8 mouse cellular contexts compared by ENCODE assay signal in the genomic region with DNA sequence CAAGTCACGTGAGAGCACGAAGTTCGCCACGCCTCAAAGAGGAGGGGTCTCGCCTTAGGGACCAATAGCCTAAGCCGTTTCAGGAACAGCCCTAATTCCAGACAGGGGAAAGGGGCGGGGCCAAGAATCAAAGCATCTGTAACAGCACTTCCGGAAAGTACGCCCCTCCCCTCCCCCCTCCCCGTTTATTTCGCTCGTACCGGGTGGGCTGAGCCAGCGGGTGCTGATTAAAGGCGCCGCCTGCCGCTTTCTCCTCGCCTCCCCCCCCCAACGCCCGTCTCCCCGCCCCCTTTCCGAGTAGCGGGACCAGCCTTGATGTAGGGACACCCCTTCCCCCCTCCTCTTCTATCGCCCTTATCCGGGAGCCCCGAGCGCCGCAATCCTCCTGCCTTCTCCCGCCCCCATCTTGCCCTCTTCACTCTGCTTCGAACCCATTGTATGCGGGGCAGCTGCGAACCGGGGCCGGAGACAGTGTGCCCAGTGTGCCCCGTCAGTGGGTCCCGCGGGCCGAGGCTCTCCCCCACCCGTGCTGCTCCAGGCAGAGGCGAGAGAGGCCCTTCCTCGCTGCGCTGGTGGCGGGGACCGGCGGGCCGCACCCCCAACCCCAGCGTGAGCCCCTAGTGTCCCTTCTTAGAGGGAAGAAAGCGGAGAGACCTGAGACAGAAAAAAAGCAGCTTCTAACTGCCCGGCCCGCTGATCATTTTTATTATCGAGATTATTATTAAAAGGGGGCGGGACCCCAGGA. TPM values are rescaled to one million over a fixed set of nuclear protein-coding genes. Genes with fewer than 3 reads are reported as not detected.
A peak's percentile ranks its signal among the peaks of the same experiment; 100 is the strongest.
DNase-seq lines count a peak whose midpoint lies in the region; ATAC-seq and TF ChIP-seq lines count a peak whose summit lies in the region.

No protein-coding gene starts in this region.

- peak; percentile 53 for ATAC-seq in common myeloid progenitor, adult 5-6 weeks (replicated peaks; ENCODE audit: low read depth, poor library complexity, severe bottlenecking)
- peak; percentile 92 for ATAC-seq in hindbrain, postnatal 0 days
- ATAC-seq in megakaryocyte, adult 5-6 weeks (ENCODE audit: poor library complexity, severe bottlenecking) = peak; percentile 54

- H3K4me1 ChIP-seq in hindbrain, postnatal 0 days (ENCODE audit: insufficient read depth, low read length) = peaks cover 7% of the 10 kb centered on the region

- H3K27ac ChIP-seq in gastrocnemius, adult 2 months = peak overlapping the region; percentile 99
- H3K27ac ChIP-seq in hindbrain, postnatal 0 days = peak overlapping the region; percentile 97
- H3K27ac ChIP-seq in left cerebral cortex, adult 2 months = peak overlapping the region; percentile 99

- peak overlapping the region; percentile 95 for H3K4me3 ChIP-seq in gastrocnemius, adult 2 months
- H3K4me3 ChIP-seq in hindbrain, postnatal 0 days (ENCODE audit: low read length) = peak overlapping the region; percentile 89
- peak overlapping the region; percentile 79 for H3K4me3 ChIP-seq in left cerebral cortex, adult 2 months

- peak overlapping the region; percentile 85 for H3K4me2 ChIP-seq in hindbrain, postnatal 0 days (ENCODE audit: low read depth, low read length)

- peak overlapping the region; percentile 97 for H3K9ac ChIP-seq in hindbrain, postnatal 0 days (replicated peaks; ENCODE audit: low read length)

- intact Hi-C loops in gastrocnemius, adult 2 months (cut with DNase I) = no loop called here
- intact Hi-C loops in left cerebral cortex, adult 2 months (cut with DNase I) = loop anchor here (2.0 to 5.0 kb wide), 2 partner anchors 47 to 153 kb away; no protein-coding TSS in a partner anchor

- under 1% methylated on average over 44 of the region's 52 CpGs for WGBS in hindbrain, postnatal 0 days

- peak; percentile 100 for DNase-seq in ZHBTc4 (ENCODE audit: low read depth, low spot score)
- DNase-seq in gastrocnemius, adult 2 months = peak; percentile 97
- DNase-seq in hindbrain, postnatal 0 days (ENCODE audit: low spot score) = peak; percentile 100
- DNase-seq in left cerebral cortex, adult 2 months (ENCODE audit: extremely low spot score in 1 of 2, low spot score in 2 of 2) = peak; percentile 86 to 96
- DNase-seq in right cerebral cortex, adult 2 months (ENCODE audit: low spot score in 2 of 2) = peak; percentile 96 to 97
- peak; percentile 99 for DNase-seq in urinary bladder, postnatal 14 days (ENCODE audit: low spot score)

- H3K27me3 ChIP-seq in hindbrain, postnatal 0 days (ENCODE audit: insufficient read depth, low read length) = no peaks in the 10 kb centered on the region

- H3K36me3 ChIP-seq in hindbrain, postnatal 0 days (ENCODE audit: insufficient read depth, low read length) = no peaks in the 10 kb centered on the region

- TF ChIP-seq CTCF in gastrocnemius, adult 2 months (IDR thresholded peaks at IDR 0.05) = no peak
- peak; percentile 12 for TF ChIP-seq CTCF in hindbrain, postnatal 0 days (IDR thresholded peaks at IDR 0.05; ENCODE audit: low read depth)
- TF ChIP-seq CTCF in left cerebral cortex, adult 2 months (IDR thresholded peaks at IDR 0.05) = no peak

- no peaks in the 10 kb centered on the region for H3K9me3 ChIP-seq in hindbrain, postnatal 0 days (ENCODE audit: low read length)

RNA-seq across cellular contexts. Expression of a gene that starts 1.5 kb away (rescaled TPM):
- total RNA-seq in common myeloid progenitor, adult 5-6 weeks (2017) = 17.7 and 30.3 TPM in 2 replicates
- total RNA-seq in gastrocnemius, adult 2 months (2021) = 10 to 100 TPM; 20.2 to 20.7 TPM
- total RNA-seq in hindbrain, postnatal 0 days (2014; rRNA removed) = 108 and 115 TPM in 2 replicates
- polyA plus RNA-seq in hindbrain, postnatal 0 days (2015; fragmentation: Nextera tagmentation; extraction: Ambion mirVana) = 28.8 and 29.7 TPM in 2 replicates
- total RNA-seq in left cerebral cortex, adult 2 months (2021) = 100 to 1,000 TPM; 114 to 121 TPM
- 14.1 and 18.2 TPM in 2 replicates for total RNA-seq in megakaryocyte, adult 5-6 weeks (2015)
- 18.0 and 20.1 TPM in 2 replicates for total RNA-seq in megakaryocyte, adult 5-6 weeks (2017)

Comparison
In these comparisons a context has a peak if more than half of its experiments do, and no peak if none do; other contexts are left out.
1. Peak in every context shown above with its lines: DNase-seq, ATAC-seq, H3K4me3 ChIP-seq and H3K27ac ChIP-seq.